ENCODE assay signal across 21 mouse cellular contexts in the genomic region with DNA sequence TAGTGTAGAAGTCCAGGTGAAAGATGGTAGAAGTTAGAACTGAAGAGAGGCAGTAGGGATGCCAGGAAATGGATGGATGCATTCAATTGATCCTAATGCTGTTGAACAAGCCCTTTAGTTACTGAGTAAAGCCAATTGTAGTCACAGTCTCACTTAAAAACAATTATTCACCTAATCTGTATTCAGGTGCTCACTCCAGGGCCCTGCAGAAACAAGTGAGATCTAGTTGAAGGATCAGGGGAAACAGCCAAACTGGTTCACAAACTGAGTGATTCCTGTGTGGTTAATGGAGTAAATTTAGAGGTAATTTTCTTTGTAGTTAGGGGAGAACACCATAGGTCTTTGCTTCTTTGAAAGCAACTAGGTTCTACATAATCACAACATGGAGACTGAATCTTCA.
"Had no signal": no experiment of that assay in that cellular context is flagged by ENCODE, and none has a peak within 500 bp of the region (broad histone marks: within the 10 kb centered on the region; RNA-seq: fewer than 3 reads in every experiment).

No protein-coding gene starts in this region.

- H3K4me2 ChIP-seq: lung, embryonic 15.5 days; midbrain, embryonic 11.5 days; neural tube, embryonic 13.5 days; neural tube, embryonic 15.5 days had no signal

- DNase-seq: liver, postnatal 0 days; lung, adult 2 months; lung, postnatal 14 days; lung, postnatal 36 days; midbrain, embryonic 14.5 days; retina, postnatal 1 day; right cerebral cortex, adult 18-20 months; right cerebral cortex, postnatal 25 days; right cerebral cortex, postnatal 4 days; spleen, adult 18-20 months; thymus, adult 18-20 months; thymus, postnatal 14 days; thymus, postnatal 36 days had no signal

- H3K9ac ChIP-seq: liver, postnatal 0 days; lung, embryonic 15.5 days; neural tube, embryonic 13.5 days; neural tube, embryonic 15.5 days had no signal

- H3K27ac ChIP-seq: lung, embryonic 15.5 days; macrophage; neural tube, embryonic 13.5 days; neural tube, embryonic 15.5 days had no signal

- H3K9me3 ChIP-seq: lung, embryonic 15.5 days; neural tube, embryonic 13.5 days; neural tube, embryonic 15.5 days had no signal

- H3K4me1 ChIP-seq: lung, embryonic 15.5 days; megakaryocyte, embryonic 14.5 days; neural tube, embryonic 13.5 days; neural tube, embryonic 15.5 days had no signal

- H3K36me3 ChIP-seq: lung, embryonic 15.5 days; neural tube, embryonic 13.5 days; neural tube, embryonic 15.5 days had no signal

- H3K27me3 ChIP-seq: lung, embryonic 15.5 days; megakaryocyte, embryonic 14.5 days; neural tube, embryonic 15.5 days had no signal

- H3K4me3 ChIP-seq: lung, embryonic 15.5 days; megakaryocyte, embryonic 14.5 days; neural tube, embryonic 13.5 days; neural tube, embryonic 15.5 days had no signal

- ATAC-seq: liver, postnatal 0 days; lung, postnatal 0 days; midbrain, embryonic 16.5 days had no signal
